ENCODE assay signal across 26 mouse cellular contexts in genomic region chr2:119855310-119855850, GRCm38 (mm10). TPM values are rescaled to one million over a fixed set of nuclear protein-coding genes. Genes with fewer than 3 reads are reported as not detected.
"Had no signal": no experiment of that assay in that cellular context is flagged by ENCODE, and none has a peak within 500 bp of the region (broad histone marks: within the 10 kb centered on the region; RNA-seq: fewer than 3 reads in every experiment).

No protein-coding gene starts in this region.

- H3K9ac ChIP-seq: heart, embryonic 12.5 days; hindbrain, embryonic 13.5 days; hindbrain, embryonic 15.5 days; kidney, embryonic 15.5 days; limb, embryonic 13.5 days; limb, embryonic 15.5 days; liver, embryonic 12.5 days; liver, embryonic 14.5 days had no signal

- H3K4me3 ChIP-seq: heart, embryonic 10.5 days; heart, embryonic 12.5 days; hindbrain, embryonic 10.5 days; hindbrain, embryonic 13.5 days; hindbrain, embryonic 15.5 days; kidney, embryonic 15.5 days; limb, embryonic 13.5 days; limb, embryonic 15.5 days; liver, embryonic 12.5 days had no signal

- H3K36me3 ChIP-seq: heart, embryonic 10.5 days; heart, embryonic 12.5 days; hindbrain, embryonic 10.5 days; hindbrain, embryonic 13.5 days; hindbrain, embryonic 15.5 days; kidney, embryonic 15.5 days; limb, embryonic 13.5 days; limb, embryonic 15.5 days; liver, embryonic 12.5 days had no signal

- DNase-seq: gastrocnemius, postnatal 10 days; gastrocnemius, postnatal 25 days; heart, adult 18-20 months; heart, postnatal 10 days; heart, postnatal 4 days; kidney, adult 11 months; kidney, adult 2 months; kidney, adult 9 months; kidney, postnatal 14 days; kidney, postnatal 36 days; layer of hippocampus, adult 9-11 months; layer of hippocampus, postnatal 36 days; left cerebral cortex, postnatal 4 days had no signal

- H3K27me3 ChIP-seq: heart, embryonic 12.5 days; hindbrain, embryonic 13.5 days; hindbrain, embryonic 15.5 days; kidney, embryonic 15.5 days; limb, embryonic 13.5 days; limb, embryonic 15.5 days; liver, embryonic 12.5 days had no signal

- H3K4me1 ChIP-seq: heart, embryonic 10.5 days; heart, embryonic 12.5 days; hindbrain, embryonic 10.5 days; hindbrain, embryonic 13.5 days; hindbrain, embryonic 15.5 days; kidney, embryonic 15.5 days; limb, embryonic 13.5 days; limb, embryonic 15.5 days; liver, embryonic 12.5 days had no signal

- H3K9me3 ChIP-seq: heart, embryonic 10.5 days; heart, embryonic 12.5 days; hindbrain, embryonic 10.5 days; hindbrain, embryonic 13.5 days; hindbrain, embryonic 15.5 days; kidney, embryonic 15.5 days; limb, embryonic 13.5 days; limb, embryonic 15.5 days; liver, embryonic 12.5 days had no signal

- H3K27ac ChIP-seq: heart, embryonic 10.5 days; hindbrain, embryonic 10.5 days; hindbrain, embryonic 13.5 days; hindbrain, embryonic 15.5 days; hindbrain, postnatal 0 days; kidney, embryonic 15.5 days; kidney, postnatal 0 days; limb, embryonic 13.5 days; limb, embryonic 15.5 days; liver, embryonic 12.5 days; liver, embryonic 14.5 days had no signal

RNA-seq across cellular contexts. Expression of gene Tyro3, which starts 57.8 kb away (rescaled TPM):
- total RNA-seq: granulocyte monocyte progenitor cell, adult 5-6 weeks had no signal
